Mouse (Mus musculus) liver, postnatal 0 days (tissue): ENCODE results near the gene Lyz2. TPM values are rescaled to one million over a fixed set of nuclear protein-coding genes. Genes with fewer than 3 reads are reported as not detected.
A peak's percentile ranks its signal among the peaks of the same experiment; 100 is the strongest.

Experiments
- ATAC-seq: fragments of 200-750 bp; cut with Nextera tagmentation; 2 replicates; pipeline ENCODE4 v1.8.0; 2017; ENCODE audit warnings: mild to moderate bottlenecking, moderate library complexity
- DNase-seq: peaks from one replicate; pipeline ENCODE4 v3.0.0-alpha.2; 2016
- H3K27ac ChIP-seq: fragments of 300-500 bp; sonication (generic); 2 replicates; pipeline ENCODE4 v1.5.1; 2014; ENCODE audit warnings: antibody characterized with exemption, moderate library complexity, mild to moderate bottlenecking, low read depth
- H3K27me3 ChIP-seq: fragments of 300-500 bp; sonication (generic); 2 replicates; pipeline ENCODE4 v1.6.1; 2014; ENCODE audit warnings: low read length, control low read depth, mixed read lengths; ENCODE audit not compliant: insufficient read depth
- H3K36me3 ChIP-seq: fragments of 300-500 bp; sonication (generic); replicated peaks from 2 replicates; pipeline ENCODE4 v1.6.1; 2014; ENCODE audit warnings: mild to moderate bottlenecking, control low read depth, low read length, moderate library complexity, mixed read lengths; ENCODE audit not compliant: insufficient read depth
- H3K4me1 ChIP-seq: fragments of 300-500 bp; sonication (generic); 2 replicates; pipeline ENCODE4 v1.6.1; 2014; ENCODE audit warnings: antibody characterized with exemption, mild to moderate bottlenecking, control low read depth; ENCODE audit not compliant: insufficient read depth
- H3K4me2 ChIP-seq: fragments of 300-500 bp; sonication (generic); 2 replicates; pipeline ENCODE4 v1.6.1; 2014; ENCODE audit warnings: low read depth, mild to moderate bottlenecking, low read length, moderate library complexity, mixed read lengths
- H3K4me3 ChIP-seq: fragments of 300-500 bp; sonication (generic); 2 replicates; pipeline ENCODE4 v1.5.1; 2014; ENCODE audit warnings: low read depth, low read length
- H3K9ac ChIP-seq: fragments of 300-500 bp; sonication (generic); replicated peaks from 2 replicates; pipeline ENCODE4 v1.6.1; 2014; ENCODE audit warnings: mild to moderate bottlenecking, moderate library complexity
- H3K9me3 ChIP-seq: fragments of 300-500 bp; sonication (generic); 2 replicates; pipeline ENCODE4 v1.6.1; 2016; ENCODE audit warnings: mild to moderate bottlenecking, control low read depth, low read length, mixed read lengths
- CTCF ChIP-seq: sonication (generic); IDR thresholded peaks from 2 replicates; pipeline ENCODE4 v1.5.1; 2016; ENCODE audit warnings: antibody characterized with exemption, low read depth
- EP300 ChIP-seq: IDR thresholded peaks from 2 replicates; pipeline ENCODE4 v1.6.1; 2016; ENCODE audit warnings: antibody characterized with exemption, low read depth, mild to moderate bottlenecking
- WGBS: fragments of 180-500 bp; shearing (Covaris S2); extraction: QIAGEN DNeasy Blood & Tissue Kit; methylation state at CpG from one replicate; pipeline ENCODE4 v1.1.7; 2014; ENCODE audit not compliant: insufficient replicate concordance; 5-methylcytosine and 5-hydroxymethylcytosine counted together
- polyA plus RNA-seq: library from polyadenylated mRNA; unstranded; fragments of >200 nt; fragmentation: Nextera tagmentation; extraction: Ambion mirVana; gene quantifications from 2 replicates; pipeline ENCODE4 v1.2.1, GENCODE M21; 2015

Gene Lyz2
- polyA plus RNA-seq, 1 experiment from 2014 or later: 556 TPM

DNA sequence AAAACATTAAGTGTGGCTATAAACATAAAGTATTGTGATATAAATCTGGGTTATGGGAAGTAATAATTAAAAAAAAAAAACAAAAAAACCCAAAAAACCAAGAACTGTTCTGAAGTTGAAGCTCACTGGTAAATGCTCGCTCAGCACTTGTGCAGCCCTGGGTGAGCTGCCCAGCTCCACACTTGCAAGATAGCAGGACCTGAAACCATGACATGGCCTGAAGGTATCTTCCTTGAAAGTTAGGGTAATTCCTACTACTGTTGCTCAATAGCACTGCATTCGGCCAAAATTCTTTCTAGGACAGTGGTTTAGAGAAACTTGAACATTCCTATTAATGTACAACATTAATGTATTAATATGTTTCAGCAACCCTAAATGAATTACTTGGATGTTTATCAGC lies 31.0 kb upstream of the Lyz2 start:
- Histone ChIP-seq H3K4me3 (no peak overlapping the region), H3K4me1 (no peaks in the 10 kb centered on the region), H3K27ac (no peak overlapping the region), H3K4me2 (no peak overlapping the region), H3K36me3 (no peaks in the 10 kb centered on the region), H3K9ac (no peak overlapping the region), H3K9me3 (no peaks in the 10 kb centered on the region), H3K27me3 (no peaks in the 10 kb centered on the region)
- ATAC-seq (no peak), DNase-seq (no peak)
- WGBS: 75% methylated on average over 2 of the region's 2 CpGs
- TF ChIP-seq CTCF (no peak), EP300 (no peak)

DNA sequence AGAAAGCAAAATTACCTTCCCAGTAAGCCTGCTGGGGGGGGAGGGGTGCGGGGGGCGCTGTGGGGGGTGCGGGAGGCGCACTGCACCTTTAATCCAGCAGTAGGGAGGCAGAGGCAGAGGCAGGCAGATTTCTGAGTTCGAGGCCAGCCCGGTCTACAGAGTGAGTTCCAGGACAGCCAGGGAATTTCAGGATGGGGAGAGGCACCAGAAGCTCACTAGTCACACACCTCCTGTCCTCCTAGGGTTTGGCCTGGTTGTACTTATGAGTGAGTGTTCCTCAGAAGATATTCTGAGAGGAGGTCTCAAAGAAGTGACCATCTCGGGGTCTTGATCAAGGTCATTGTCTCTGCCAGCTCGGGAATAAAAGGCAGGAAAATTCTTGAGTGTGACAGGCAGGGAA lies 30.0 kb upstream of the Lyz2 start:
- 73% methylated on average over 8 of the region's 8 CpGs for WGBS
- Histone ChIP-seq H3K4me1 (no peaks in the 10 kb centered on the region), H3K36me3 (no peaks in the 10 kb centered on the region), H3K9ac (no peak overlapping the region), H3K27ac (no peak overlapping the region), H3K27me3 (no peaks in the 10 kb centered on the region), H3K4me3 (no peak overlapping the region), H3K9me3 (no peaks in the 10 kb centered on the region), H3K4me2 (no peak overlapping the region)
- TF ChIP-seq CTCF (no peak), EP300 (no peak)
- ATAC-seq (no peak), DNase-seq (no peak)

DNA sequence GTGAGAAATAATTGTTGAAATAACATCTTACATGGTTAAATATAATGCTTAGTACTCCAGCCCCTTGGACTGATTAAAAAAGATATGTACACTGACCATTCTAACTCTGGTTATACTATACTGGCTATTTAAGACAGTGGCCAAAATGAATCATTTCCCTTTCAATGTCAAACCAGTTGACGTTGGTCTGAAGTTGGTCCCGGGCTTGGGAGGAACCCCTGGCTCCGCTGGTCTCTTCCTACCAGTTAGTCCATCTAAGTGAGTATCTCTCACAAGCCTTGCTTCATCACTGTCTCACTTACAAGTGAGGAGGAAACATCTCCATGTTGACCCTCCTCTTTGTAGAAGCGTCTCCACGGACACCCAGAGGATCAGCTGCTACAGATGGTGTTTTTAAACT lies 22.2 kb upstream of the Lyz2 start:
- no peak overlapping the region for H3K27ac ChIP-seq
- H3K9me3 ChIP-seq: no peaks in the 10 kb centered on the region
- DNase-seq (no peak), ATAC-seq (no peak)
- no peak overlapping the region for H3K4me2 ChIP-seq
- no peak overlapping the region for H3K4me3 ChIP-seq
- H3K4me1 ChIP-seq: peaks cover 9% of the 10 kb centered on the region; the same call in 1 of the 2 replicates
- H3K9ac ChIP-seq: no peak overlapping the region
- H3K27me3 ChIP-seq: no peaks in the 10 kb centered on the region
- WGBS: 75% methylated on average over 5 of the region's 5 CpGs
- no peaks in the 10 kb centered on the region for H3K36me3 ChIP-seq
- TF ChIP-seq EP300: no peak
- no peak for TF ChIP-seq CTCF

DNA sequence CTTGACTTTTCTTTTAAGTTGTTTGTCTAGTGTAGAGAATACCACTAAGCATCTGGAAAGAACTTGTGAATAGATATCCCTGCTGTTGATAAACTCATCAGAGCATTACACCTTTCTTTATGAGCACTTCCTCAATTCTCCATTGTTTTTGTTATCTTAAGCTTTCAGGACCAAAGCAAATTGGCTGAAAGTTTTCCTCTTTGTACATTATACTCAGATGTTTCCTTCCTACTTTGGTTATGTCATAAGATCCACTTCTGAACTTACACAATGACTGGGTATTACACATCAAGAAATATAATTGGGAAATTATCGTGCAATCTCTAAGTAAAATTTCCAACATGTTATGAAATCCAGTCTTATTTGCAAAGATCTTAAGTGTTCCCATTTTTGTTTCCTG lies 19.6 kb upstream of the Lyz2 start:
- 37% methylated on average over 1 of the region's 1 CpGs for WGBS
- ATAC-seq: peak; percentile 41
- Histone ChIP-seq H3K9me3 (no peaks in the 10 kb centered on the region), H3K4me3 (no peak overlapping the region), H3K27ac (no peak overlapping the region), H3K9ac (no peak overlapping the region), H3K27me3 (no peaks in the 10 kb centered on the region), H3K4me2 (0 out of 2 replicates have a peak overlapping the region, but pooled peaks have one; percentile 8), H3K36me3 (no peaks in the 10 kb centered on the region), H3K4me1 (peaks cover 9% of the 10 kb centered on the region; the same call in 1 of the 2 replicates)
- no peak for TF ChIP-seq CTCF
- peak; percentile 84 for TF ChIP-seq EP300
- DNase-seq: no peak

DNA sequence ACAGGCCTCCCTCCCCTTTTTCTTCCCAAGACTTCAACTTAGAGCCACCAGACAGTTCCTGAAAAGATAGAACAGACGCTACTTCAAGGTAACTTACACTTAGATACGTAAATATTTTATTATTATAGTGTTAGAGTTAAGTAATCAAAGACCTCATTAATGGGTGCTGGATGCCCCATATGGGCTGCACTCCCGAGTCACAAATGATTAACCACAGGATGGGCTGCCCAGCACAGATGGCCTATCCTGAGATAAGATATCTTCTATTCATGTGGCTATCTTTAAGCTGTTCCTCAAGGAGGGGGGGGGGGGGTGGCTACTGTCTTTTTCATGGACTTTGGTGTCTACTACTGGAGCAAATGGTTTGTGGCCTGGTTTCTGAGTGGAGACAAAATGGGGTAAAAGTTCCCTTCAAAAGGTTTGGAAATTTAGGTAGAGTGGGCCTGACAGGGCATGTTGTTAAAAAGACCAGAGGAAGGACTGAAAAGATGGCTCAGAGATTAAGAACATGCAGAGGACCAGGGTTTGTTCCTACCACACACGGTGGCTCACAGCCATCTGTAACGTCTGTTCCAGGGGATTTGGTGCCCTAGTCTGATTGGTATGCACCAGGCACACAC lies 17.9 kb upstream of the Lyz2 start:
- no peak overlapping the region for H3K4me2 ChIP-seq
- no peak overlapping the region for H3K4me3 ChIP-seq
- WGBS: 55% methylated on average over 5 of the region's 5 CpGs
- H3K9ac ChIP-seq: no peak overlapping the region
- no peak overlapping the region for H3K27ac ChIP-seq
- H3K9me3 ChIP-seq: no peaks in the 10 kb centered on the region
- TF ChIP-seq CTCF: no peak
- TF ChIP-seq EP300: no peak
- H3K27me3 ChIP-seq: no peaks in the 10 kb centered on the region
- no peaks in the 10 kb centered on the region for H3K36me3 ChIP-seq
- ATAC-seq (no peak), DNase-seq (no peak)
- peaks cover 9% of the 10 kb centered on the region; the same call in 1 of the 2 replicates for H3K4me1 ChIP-seq

DNA sequence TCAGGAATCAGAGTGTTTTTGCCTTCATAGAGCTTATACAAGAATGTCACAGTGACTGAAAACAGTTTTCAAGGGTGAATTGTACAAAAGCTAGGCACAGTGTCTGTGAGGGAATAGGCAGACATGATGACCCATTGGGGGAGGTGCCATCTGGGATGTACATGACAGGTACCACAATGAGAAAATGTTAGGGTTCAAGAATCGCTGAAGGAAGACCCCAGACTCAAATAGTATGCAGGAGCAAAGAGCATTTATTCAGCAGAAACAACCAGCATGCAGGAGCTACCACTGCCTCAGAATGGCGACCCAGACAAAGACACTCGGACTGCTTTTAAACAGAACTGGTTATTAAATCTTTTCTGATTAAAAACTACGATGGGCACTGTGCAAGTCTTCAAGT lies 17.0 kb upstream of the Lyz2 start:
- Histone ChIP-seq H3K27me3 (no peaks in the 10 kb centered on the region), H3K4me3 (no peak overlapping the region), H3K9me3 (no peaks in the 10 kb centered on the region), H3K4me2 (0 out of 2 replicates have a peak overlapping the region, but pooled peaks have one; percentile 19), H3K27ac (peak overlapping the region; percentile 66; the same call in 1 of the 2 replicates), H3K9ac (no peak overlapping the region), H3K4me1 (peaks cover 9% of the 10 kb centered on the region; the same call in 1 of the 2 replicates), H3K36me3 (no peaks in the 10 kb centered on the region)
- ATAC-seq (no peak), DNase-seq (no peak)
- TF ChIP-seq EP300: no peak
- no peak for TF ChIP-seq CTCF
- WGBS: 85% methylated on average over 4 of the region's 4 CpGs
